Mouse (Mus musculus) mouse embryonic stem cell (cell line): ENCODE results near the gene E130308A19Rik.

Experiments
- in situ Hi-C, 2 experiments: fragments of 300-500 bp; cut with MboI; formaldehyde crosslinking; loops; 1 replicate in 1 of 2; 3 replicates in 1 of 2; pipeline ENCODE4 v1.14.3; 2019 to 2020; ENCODE audit warnings: low sequenced_read_pairs in 2 of 2, low pct_unique_long_range_greater_than_20kb in 1 of 2, mixed read lengths in 1 of 2; ENCODE audit not compliant: unreplicated experiment in 1 of 2

E130308A19Rik gene

GRCm38 (mm10) chr4:59670015-59670414 is 44.0 kb downstream of the E130308A19Rik start:
- in situ Hi-C loops, result no loop called here

GRCm38 (mm10) chr4:59673423-59674117 is 47.6 kb downstream of the E130308A19Rik start:
- in situ Hi-C loops, result no loop called here

- in situ Hi-C loops, result no loop called here
Observed at GRCm38 (mm10) chr4:59674929-59675679, 49.1 kb downstream of the E130308A19Rik start.

- in situ Hi-C loops, result no loop called here
Observed at GRCm38 (mm10) chr4:59675699-59676098, 49.7 kb downstream of the E130308A19Rik start.

- in situ Hi-C loops, result no loop called here
Observed at GRCm38 (mm10) chr4:59681383-59681782, 55.4 kb downstream of the E130308A19Rik start.

- in situ Hi-C loops, result no loop called here
Observed at GRCm38 (mm10) chr4:59682491-59682890, 56.5 kb downstream of the E130308A19Rik start.

GRCm38 (mm10) chr4:59682950-59683349 is 56.9 kb downstream of the E130308A19Rik start:
- in situ Hi-C loops, result no loop called here

- in situ Hi-C loops, result no loop called here
Observed at GRCm38 (mm10) chr4:59684306-59684705, 58.3 kb downstream of the E130308A19Rik start.

GRCm38 (mm10) chr4:59686716-59687115 is 60.7 kb downstream of the E130308A19Rik start:
- in situ Hi-C loops, result no loop called here

- in situ Hi-C loops, result no loop called here
Observed at GRCm38 (mm10) chr4:59689055-59689454, 63.0 kb downstream of the E130308A19Rik start.

- in situ Hi-C loops, result no loop called here
Observed at GRCm38 (mm10) chr4:59690145-59690544, 64.1 kb downstream of the E130308A19Rik start.

- in situ Hi-C loops, result no loop called here
Observed at GRCm38 (mm10) chr4:59696846-59697245, 70.8 kb downstream of the E130308A19Rik start.

- in situ Hi-C loops, result no loop called here
Observed at GRCm38 (mm10) chr4:59697869-59698268, 71.9 kb downstream of the E130308A19Rik start.

- in situ Hi-C loops, result no loop called here
Observed at GRCm38 (mm10) chr4:59699014-59699792, 73.2 kb downstream of the E130308A19Rik start.

- in situ Hi-C loops, result no loop called here
Observed at GRCm38 (mm10) chr4:59709321-59709720, 83.3 kb downstream of the E130308A19Rik start.

- in situ Hi-C loops, result no loop called here
Observed at GRCm38 (mm10) chr4:59710736-59711389, 84.9 kb downstream of the E130308A19Rik start.

GRCm38 (mm10) chr4:59712451-59712850 is 86.4 kb downstream of the E130308A19Rik start:
- in situ Hi-C loops, result no loop called here

GRCm38 (mm10) chr4:59712955-59713354 is 86.9 kb downstream of the E130308A19Rik start:
- in situ Hi-C loops, result no loop called here

GRCm38 (mm10) chr4:59714472-59714871 is 88.5 kb downstream of the E130308A19Rik start:
- in situ Hi-C loops, result no loop called here
